ENCODE assay signal across 18 mouse cellular contexts in the genomic region with DNA sequence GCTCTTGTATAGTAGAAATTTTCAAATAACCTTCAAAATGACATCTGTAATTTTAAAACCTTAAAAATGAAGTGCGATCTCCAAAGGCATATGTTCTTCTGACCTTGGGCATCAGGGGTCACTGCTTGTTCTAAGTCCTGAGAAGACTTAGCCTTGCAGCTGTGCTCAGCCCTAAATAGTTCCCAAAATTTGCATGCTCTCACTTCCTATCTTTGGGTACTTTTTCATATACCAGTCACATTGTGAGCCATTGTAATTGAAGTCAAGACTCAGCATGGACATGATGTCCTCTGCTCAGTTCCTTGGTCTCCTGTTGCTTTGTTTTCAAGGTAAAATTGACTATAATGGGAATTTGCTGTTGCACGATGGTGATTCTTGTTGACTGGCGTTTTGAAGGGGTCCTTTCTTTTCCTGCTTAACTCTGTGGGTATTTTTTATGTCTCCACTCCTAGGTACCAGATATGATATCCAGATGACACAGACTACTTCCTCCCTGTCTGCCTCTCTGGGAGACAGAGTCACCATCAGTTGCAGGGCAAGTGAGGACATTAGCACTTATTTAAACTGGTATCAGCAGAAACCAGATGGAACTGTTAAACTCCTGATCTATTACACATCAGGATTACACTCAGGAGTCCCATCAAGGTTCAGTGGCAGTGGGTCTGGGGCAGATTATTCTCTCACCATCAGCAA.
"Had no signal": no experiment of that assay in that cellular context is flagged by ENCODE, and none has a peak within 500 bp of the region (broad histone marks: within the 10 kb centered on the region; RNA-seq: fewer than 3 reads in every experiment).

No protein-coding gene starts in this region.

- H3K4me1 ChIP-seq: neural tube, embryonic 12.5 days; neural tube, embryonic 15.5 days had no signal

- H3K36me3 ChIP-seq: neural tube, embryonic 12.5 days; neural tube, embryonic 15.5 days had no signal

- H3K9ac ChIP-seq: liver, embryonic 14.5 days; liver, postnatal 0 days; lung, embryonic 14.5 days; neural tube, embryonic 12.5 days; neural tube, embryonic 15.5 days had no signal

- H3K27me3 ChIP-seq: neural tube, embryonic 12.5 days; neural tube, embryonic 15.5 days had no signal

- H3K4me2 ChIP-seq: lung, embryonic 14.5 days; midbrain, embryonic 11.5 days; neural tube, embryonic 12.5 days; neural tube, embryonic 15.5 days had no signal

- H3K27ac ChIP-seq: liver, embryonic 14.5 days; neural tube, embryonic 12.5 days; neural tube, embryonic 15.5 days had no signal

- H3K9me3 ChIP-seq: neural tube, embryonic 12.5 days; neural tube, embryonic 15.5 days had no signal

- H3K4me3 ChIP-seq: neural tube, embryonic 12.5 days; neural tube, embryonic 15.5 days had no signal

- ATAC-seq: intestine, embryonic 16.5 days; liver, postnatal 0 days; lung, postnatal 0 days had no signal

- DNase-seq: kidney, adult 18-20 months; kidney, adult 9 months; kidney, postnatal 14 days; kidney, postnatal 4 days; liver, postnatal 0 days; lung, embryonic 14.5 days; lung, postnatal 4 days; midbrain, embryonic 14.5 days; retina, postnatal 1 day; right cerebral cortex, postnatal 25 days; thymus, adult 18-20 months; thymus, postnatal 36 days had no signal
